In the genomic region with DNA sequence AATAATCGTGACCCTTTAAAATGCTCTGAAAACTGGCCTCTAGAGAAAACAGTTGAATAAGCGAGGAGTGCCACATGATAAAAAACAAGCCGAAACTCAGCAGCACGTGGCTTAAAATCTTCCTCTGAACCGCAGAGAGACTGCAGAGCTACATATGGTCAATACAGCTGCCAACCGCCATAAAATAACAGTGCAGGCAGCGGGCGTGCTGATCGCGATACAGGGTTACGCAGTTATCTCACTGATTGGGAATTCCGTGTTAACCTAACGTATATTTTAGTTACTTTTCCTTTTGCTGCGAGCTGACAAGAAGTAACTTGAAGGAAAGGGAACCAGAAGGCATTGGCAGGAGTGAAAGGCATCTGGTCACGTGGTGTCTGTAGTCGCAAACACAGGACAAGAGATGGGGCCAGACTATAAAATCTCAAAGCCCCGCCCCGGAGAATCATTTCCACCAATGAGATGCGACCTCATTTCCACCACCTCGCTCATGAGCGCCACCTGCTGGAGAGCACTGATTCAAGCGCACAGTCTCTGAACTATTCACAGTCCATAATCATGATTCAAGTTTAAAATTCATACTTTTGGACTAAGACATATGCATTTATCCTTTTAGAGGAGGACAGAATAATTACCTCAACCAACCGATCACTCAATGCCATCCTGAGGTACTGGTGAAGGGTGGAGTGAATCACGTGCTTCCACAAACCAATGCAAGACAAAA, we compare ENCODE assay signal across 10 mouse cellular contexts.
DNase-seq lines count a peak whose midpoint lies in the region; ATAC-seq lines count a peak whose summit lies in the region.
"Had no signal": no experiment of that assay in that cellular context is flagged by ENCODE, and none has a peak within 500 bp of the region (broad histone marks: within the 10 kb centered on the region; RNA-seq: fewer than 3 reads in every experiment).

No protein-coding gene starts in this region.

- 92% methylated on average over 24 of the region's 24 CpGs for WGBS in midbrain, embryonic 13.5 days

- no peak overlapping the region for H3K4me2 ChIP-seq in midbrain, embryonic 13.5 days (replicated peaks)
- H3K4me2 ChIP-seq: heart, embryonic 15.5 days; liver, embryonic 15.5 days had no signal

- H3K27ac ChIP-seq in midbrain, embryonic 13.5 days: no peak overlapping the region
- H3K27ac ChIP-seq: heart, embryonic 15.5 days; liver, embryonic 15.5 days had no signal

- no peaks in the 10 kb centered on the region for H3K9me3 ChIP-seq in midbrain, embryonic 13.5 days
- H3K9me3 ChIP-seq: heart, embryonic 15.5 days; liver, embryonic 15.5 days had no signal

- no peak overlapping the region for H3K9ac ChIP-seq in midbrain, embryonic 13.5 days (replicated peaks)
- H3K9ac ChIP-seq: heart, embryonic 15.5 days; liver, embryonic 15.5 days had no signal

- H3K27me3 ChIP-seq in midbrain, embryonic 13.5 days: no peaks in the 10 kb centered on the region
- H3K27me3 ChIP-seq: heart, embryonic 15.5 days; liver, embryonic 15.5 days had no signal

- peak; percentile 21 for DNase-seq in gastrocnemius, postnatal 14 days
- DNase-seq in gastrocnemius, postnatal 36 days: no peak
- peak; percentile 42 to 67 for DNase-seq in right cerebral cortex, adult 2 months (ENCODE audit: low spot score in 2 of 2)
- DNase-seq in right cerebral cortex, postnatal 25 days: no peak

- ATAC-seq in erythroblast, adult 5-6 weeks (replicated peaks; ENCODE audit: low FRiP score, poor library complexity, severe bottlenecking): peak; percentile 80; the same call in 1 of the 2 replicates
- ATAC-seq in megakaryocyte progenitor cell, adult 5-6 weeks (replicated peaks; ENCODE audit: poor library complexity): peak; percentile 92
- no peak for ATAC-seq in inflammation-experienced regulatory T-cells, adult 6 months
- no peak for ATAC-seq in midbrain, embryonic 13.5 days

- H3K4me3 ChIP-seq in midbrain, embryonic 13.5 days (replicated peaks): no peak overlapping the region
- H3K4me3 ChIP-seq: heart, embryonic 15.5 days; liver, embryonic 15.5 days had no signal

- H3K36me3 ChIP-seq in midbrain, embryonic 13.5 days: no peaks in the 10 kb centered on the region
- H3K36me3 ChIP-seq: heart, embryonic 15.5 days; liver, embryonic 15.5 days had no signal

- intact Hi-C loops in gastrocnemius, postnatal 14 days (cut with DNase I; ENCODE audit: low total_unique reads): no loop called here
- intact Hi-C loops in gastrocnemius, postnatal 36 days (cut with DNase I): no loop called here

- no peaks in the 10 kb centered on the region for H3K4me1 ChIP-seq in midbrain, embryonic 13.5 days (replicated peaks)
- H3K4me1 ChIP-seq: heart, embryonic 15.5 days; liver, embryonic 15.5 days had no signal

Comparison
In these comparisons a context has a peak if more than half of its experiments do, and no peak if none do; other contexts are left out.
1. DNase-seq: peak in gastrocnemius, postnatal 14 days (single experiment) and right cerebral cortex, adult 2 months (2 of 2); none in gastrocnemius, postnatal 36 days (0 of 2) and right cerebral cortex, postnatal 25 days (single experiment).
2. ATAC-seq: peak in erythroblast, adult 5-6 weeks (single experiment) and megakaryocyte progenitor cell, adult 5-6 weeks (single experiment); none in inflammation-experienced regulatory T-cells, adult 6 months (single experiment) and midbrain, embryonic 13.5 days (single experiment).